Mouse (Mus musculus): Measurements from ENCODE around the gene Fam81a.

Fam81a gene

DNA sequence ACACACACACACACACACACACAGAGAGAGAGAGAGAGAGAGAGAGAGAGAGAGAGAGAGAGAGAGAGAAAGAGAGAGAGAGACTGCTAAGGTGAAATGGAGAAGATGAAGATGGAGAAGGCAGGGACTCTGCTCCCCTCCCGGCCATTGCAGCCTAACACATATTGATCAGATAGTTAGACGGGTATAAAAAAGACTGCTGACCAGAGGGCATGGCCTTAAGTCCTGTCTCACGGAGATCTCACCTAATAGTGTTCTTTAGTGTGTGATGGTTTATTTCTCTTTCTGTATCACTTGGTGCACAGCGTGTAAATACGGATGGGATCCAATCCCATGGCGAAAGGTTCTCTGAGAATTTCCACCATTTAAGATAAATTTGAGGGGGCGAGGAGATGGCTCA lies at the start of gene Fam81a:
Gene Fam81a, minus strand, starts transcription at position 101 of the 400 bp plus-strand sequence.
- DNase-seq = no peak

DNA sequence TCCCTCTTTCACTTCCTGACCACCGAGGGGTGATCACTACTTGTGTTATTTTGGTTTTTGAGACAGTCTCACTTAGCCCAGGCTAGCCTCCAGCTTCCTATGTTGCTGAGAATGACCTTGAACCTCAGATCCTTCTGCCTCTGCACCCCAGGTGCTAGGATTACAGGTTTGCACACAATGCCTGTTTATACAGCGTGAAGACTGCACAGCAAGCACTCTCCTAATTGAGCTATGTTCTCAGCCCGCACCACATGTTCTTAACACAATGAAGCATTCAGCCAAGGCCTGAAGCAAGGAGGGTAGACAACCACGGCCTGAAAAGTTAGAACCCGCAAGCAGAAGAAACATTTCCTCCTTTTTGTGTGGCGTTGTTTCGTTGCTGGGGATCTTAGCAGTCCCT lies 40.3 kb upstream of the Fam81a start:
- no peak for DNase-seq

DNA sequence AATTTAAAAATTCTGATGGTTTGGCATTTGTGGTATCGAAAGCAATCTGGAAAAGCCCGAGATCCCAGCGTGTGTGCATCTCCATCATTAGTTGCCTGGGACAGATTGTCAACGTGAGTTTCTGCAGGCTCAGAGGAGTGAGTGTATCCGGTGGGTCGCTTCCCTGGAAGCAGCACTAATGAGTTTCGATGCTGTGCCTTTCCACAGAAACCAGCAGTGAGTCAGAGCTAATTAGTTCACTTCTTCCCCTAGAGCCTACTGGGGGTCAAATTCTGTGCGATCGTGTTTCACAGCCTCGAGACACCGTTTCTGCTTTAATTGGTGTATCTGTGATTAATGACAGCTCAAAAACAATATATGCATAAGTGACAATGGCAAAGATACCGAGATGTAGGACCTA lies 39.4 kb upstream of the Fam81a start:
- no peak for DNase-seq

- no peak for DNase-seq
These were observed 33.9 kb upstream of the Fam81a start for GRCm38 (mm10) chr9:70176291-70176690.

- no peak for DNase-seq
These were observed 32.5 kb upstream of the Fam81a start for GRCm38 (mm10) chr9:70174896-70175295.

- DNase-seq = no peak
These were observed 32.0 kb upstream of the Fam81a start for GRCm38 (mm10) chr9:70174291-70174848.

DNA sequence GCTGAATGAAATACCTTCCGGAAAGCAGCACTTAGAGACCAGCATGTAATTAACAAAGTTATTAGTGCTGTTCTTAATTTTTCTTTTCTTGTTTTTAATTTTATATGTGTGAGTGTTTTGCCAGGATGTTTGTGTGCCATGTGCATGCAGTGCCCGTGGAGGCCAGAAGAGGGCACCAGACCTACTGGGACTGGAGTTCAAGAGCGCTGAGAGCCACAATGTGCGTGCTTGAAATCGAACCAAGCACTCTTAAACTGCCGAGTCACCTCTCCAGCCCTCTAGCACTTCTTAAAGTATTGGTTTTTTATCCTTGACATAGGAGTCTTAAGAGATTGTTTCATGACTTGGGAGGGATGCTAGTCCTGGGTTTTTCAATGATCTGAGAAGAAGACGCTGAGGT lies 26.6 kb upstream of the Fam81a start:
- peak; percentile 12 to 13 for DNase-seq

- no peak for DNase-seq
These were observed 17.7 kb upstream of the Fam81a start for GRCm38 (mm10) chr9:70160071-70160470.

GRCm38 (mm10) chr9:70147618-70148017 lies 5.3 kb upstream of the Fam81a start:
- no peak for DNase-seq

GRCm38 (mm10) chr9:70145426-70145825 lies 3.1 kb upstream of the Fam81a start:
- DNase-seq = no peak

DNA sequence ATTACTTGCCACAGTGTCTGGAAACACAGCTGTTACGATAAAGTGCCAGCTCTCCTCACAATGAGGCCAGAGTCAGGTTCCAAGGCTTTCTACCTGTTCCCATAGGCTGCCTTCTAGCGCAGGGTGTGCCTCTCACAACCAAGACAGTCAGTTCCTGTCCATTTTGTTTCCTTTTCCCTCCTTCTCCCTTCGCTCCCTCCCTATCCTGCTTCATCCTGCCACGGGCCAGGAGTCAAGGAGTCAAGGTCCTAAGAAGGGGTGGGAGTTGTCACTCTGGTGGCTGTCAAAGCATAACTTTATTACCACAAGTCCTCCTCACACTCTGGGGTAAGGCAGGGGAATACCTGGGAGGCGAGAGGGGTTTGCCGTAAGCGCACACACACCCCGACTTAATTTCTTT lies 966 bp upstream of the Fam81a start:
- no peak for DNase-seq

- no peak for DNase-seq
These were observed 454 bp downstream of the Fam81a start for GRCm38 (mm10) chr9:70141885-70142326.

GRCm38 (mm10) chr9:70140871-70141796 lies 1.2 kb downstream of the Fam81a start:
- peak; percentile 31 to 49 for DNase-seq

DNA sequence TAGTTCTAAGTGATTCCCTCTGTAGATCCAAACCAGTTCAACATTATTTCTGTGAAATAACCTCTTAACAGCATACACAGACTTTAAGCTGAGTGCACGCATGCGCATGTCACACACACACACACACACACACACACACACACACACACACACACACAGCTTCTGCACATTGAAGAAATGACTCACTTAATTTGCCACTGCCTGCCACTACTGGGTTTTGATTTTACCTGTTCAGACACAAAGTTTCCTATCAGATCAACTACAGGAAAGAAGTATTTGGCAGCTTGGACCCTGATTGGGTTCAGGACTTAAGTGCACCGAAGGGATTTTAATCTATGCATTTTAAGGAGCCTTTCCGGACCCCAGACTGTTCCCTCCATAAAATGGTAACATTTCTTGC lies 2.0 kb downstream of the Fam81a start:
- no peak for DNase-seq

DNA sequence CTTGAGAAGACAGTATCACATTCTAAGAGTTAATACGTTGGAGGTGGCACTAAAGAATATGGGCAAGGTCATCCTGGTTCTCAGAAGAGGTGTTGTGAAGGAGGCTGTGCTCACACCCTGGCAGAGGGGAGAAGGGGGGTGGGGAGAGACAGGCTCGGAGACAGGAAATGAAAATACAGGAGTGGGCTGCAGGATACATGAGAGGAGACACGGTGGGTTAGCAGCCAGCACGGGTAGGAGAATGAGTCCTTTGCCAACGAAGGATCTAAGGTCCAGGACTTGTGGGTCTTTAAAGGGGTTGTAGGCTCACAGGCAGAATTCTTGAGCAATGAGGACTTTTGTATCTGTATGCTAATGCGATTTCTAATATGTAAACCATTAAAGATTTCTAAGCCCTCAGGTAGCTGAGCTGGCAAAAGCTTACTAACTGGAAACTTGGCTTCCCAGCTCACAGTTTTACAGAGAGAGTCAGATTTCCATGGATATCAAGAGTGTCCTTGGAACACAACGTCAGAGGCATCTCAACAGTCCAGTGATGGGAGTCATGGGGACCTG lies 3.0 kb downstream of the Fam81a start:
- DNase-seq = no peak

- DNase-seq = no peak
These were observed 3.8 kb downstream of the Fam81a start for GRCm38 (mm10) chr9:70138511-70138910.

DNA sequence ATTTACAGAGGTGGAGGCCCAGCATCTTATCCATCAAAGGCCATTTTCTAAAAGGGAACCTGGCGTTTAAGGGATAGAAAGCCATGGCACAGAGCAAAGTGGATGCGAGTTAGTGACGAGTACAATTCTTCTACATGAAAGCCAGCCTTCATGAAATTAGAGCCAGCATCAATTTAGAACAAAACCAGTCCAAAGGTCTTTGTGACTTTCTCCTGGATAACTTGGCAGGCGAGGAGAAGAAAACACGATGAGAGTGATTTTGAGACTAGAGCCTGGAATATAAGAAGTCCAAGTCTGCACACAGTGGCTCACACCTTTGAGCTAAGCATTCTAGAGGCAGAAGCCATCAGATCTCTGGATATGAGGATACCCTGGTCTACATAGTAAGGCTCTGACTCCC lies 4.4 kb downstream of the Fam81a start:
- DNase-seq = no peak

DNA sequence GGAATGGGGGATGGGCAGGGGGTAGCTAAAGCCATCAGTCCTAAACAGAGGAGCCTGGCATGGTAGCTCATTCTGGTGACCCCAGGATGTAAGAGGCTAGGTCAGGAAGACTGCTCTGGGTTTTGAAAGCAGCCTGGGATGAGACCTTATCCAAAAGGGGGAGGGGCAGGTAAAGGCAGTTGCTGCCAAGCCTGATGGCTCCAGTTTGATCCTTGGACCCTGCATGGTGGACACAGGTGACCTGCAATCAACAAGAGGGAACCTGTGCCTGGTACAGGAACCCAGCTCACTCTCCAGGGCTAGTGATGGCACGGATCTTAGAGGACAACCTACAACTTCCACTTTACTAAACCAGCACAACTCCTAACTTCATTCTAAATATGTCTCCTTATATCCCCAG lies 7.2 kb downstream of the Fam81a start:
- no peak for DNase-seq

GRCm38 (mm10) chr9:70134716-70135115 lies 7.6 kb downstream of the Fam81a start:
- DNase-seq = no peak

DNA sequence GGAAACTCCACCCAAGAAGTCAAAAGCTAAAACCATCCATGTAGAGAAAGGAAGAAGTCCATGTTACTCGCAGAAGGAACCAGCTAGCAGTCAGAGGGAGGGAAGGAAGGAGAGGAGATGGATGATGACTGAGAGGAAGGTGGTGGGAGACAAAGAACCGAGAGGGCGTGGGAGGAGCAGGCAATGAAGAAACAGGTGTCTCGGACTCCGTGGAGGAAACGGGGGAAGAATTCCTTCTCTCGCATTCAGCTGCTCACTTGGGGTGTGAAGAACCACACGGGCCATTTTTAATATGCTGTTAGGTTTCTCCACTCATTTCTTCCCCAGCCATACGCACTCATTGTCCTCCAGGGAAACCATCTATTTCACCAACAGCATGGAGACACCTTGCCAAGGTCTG lies 8.1 kb downstream of the Fam81a start:
- no peak for DNase-seq

DNA sequence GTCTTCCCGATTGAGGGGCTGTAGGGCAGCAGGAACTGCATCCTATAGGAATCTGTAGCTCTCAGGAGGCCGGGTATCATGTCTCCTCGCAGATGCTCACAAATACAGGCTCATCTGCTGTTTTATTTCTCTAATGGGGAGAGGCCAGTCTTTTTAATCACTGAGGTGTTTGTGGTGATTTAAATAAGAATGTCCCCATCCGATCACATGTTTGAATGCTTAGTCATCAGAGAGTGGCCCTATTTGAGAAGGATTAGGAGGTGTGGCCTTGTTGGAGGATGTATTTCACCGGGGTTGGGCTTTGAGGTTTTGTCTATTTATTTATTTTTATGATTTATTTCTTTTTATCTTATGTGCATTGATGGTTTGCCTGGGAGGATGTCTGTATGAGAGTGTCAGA lies 11.6 kb downstream of the Fam81a start:
- DNase-seq = no peak

GRCm38 (mm10) chr9:70111869-70112286 lies 30.5 kb downstream of the Fam81a start:
- no peak for DNase-seq

DNA sequence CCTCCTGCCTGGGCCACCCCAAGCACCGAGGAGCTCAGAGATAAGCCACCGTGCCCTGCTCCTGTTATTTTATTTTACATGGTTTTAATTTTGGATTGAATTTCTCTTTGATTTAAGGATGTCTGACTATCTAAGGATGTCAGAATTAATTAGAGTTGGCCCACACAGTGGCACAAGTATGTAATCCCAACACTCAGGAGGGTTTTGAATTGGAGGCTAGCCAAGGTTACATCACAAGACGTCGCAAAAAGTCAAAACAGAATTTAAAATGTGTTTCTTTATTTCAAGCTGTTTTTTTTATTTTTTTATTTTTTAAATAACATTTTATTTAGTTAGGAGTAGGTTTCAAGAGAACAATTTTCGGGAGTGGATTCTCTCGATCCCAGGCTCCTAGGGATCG lies 31.5 kb downstream of the Fam81a start:
- no peak for DNase-seq

- DNase-seq = peak; percentile 43 to 59
These were observed 33.1 kb downstream of the Fam81a start for GRCm38 (mm10) chr9:70109279-70109678.

Measured in thymus, postnatal 36 days (tissue).